Mouse (Mus musculus): ENCODE results near the gene Pwp1. TPM values are rescaled to one million over a fixed set of nuclear protein-coding genes. Genes with fewer than 3 reads are reported as not detected.
A peak's percentile ranks its signal among the peaks of the same experiment; 100 is the strongest.
"Not testable (repeated sequence)": the region's sequence is repeated elsewhere in the genome, so short reads cannot be mapped to it uniquely, and the experiment has no call there.

Pwp1 gene
- polyA plus RNA-seq (2015; fragmentation: Nextera tagmentation; extraction: Ambion mirVana): 64.4 and 67.5 TPM in 2 replicates

GRCm38 (mm10) chr10:85829085-85829853, at the start of gene Pwp1:
Gene Pwp1 (plus strand): TSS chr10:85829494.
- DNase-seq (ENCODE audit: low spot score): peak; percentile 73

DNA sequence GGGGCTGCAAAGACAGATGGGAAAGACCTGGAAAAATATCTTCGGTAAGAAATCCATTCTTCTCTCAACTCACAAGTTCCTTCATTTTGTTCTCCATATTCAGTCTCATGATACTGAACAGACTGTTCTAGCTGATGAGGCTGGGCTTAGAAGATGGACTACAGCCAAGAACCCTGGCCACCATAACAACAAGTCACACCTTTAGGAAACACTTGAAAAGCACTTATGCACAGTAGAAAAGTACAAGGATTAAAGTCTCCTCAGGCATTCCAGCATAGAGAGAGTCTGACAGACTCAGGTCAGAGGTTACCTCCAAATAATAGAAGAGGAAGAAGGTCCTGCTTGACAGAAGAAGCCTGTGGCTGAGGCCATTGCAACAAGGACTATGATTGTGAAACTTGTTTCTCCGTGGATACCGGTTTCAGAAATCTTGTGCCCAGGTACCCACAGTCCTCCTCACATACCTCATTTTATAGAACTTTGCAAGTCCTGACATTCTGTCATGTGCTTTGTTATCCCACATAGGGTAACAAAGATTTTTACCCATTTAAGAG, 7.1 kb upstream of the Pwp1 start:
- DNase-seq (ENCODE audit: low spot score): not testable (repeated sequence)

GRCm38 (mm10) chr10:85823752-85824151, 5.5 kb upstream of the Pwp1 start:
- DNase-seq (ENCODE audit: low spot score): not testable (repeated sequence)

DNA sequence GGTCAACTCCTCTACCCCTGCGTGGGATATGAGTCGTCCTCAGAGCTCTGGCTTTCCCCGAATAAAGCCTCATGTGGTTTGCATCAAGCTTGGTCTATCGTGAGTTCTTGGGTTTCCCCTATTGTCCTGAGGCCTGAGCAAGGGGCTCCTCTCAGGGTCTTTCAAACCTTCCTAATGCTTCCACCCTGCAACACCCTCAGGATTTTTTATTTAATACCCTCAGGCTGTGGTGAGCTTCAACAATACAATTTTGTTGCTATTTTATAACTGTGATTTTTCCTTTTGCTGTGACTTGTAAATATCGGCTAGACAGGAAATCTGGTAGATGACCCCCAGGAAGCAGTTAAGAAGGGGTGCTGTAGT, 591 bp upstream of the Pwp1 start:
- not testable (repeated sequence) for DNase-seq (ENCODE audit: low spot score)

- DNase-seq (ENCODE audit: low spot score): no peak
These were observed 17.0 kb downstream of the Pwp1 start for GRCm38 (mm10) chr10:85846105-85846862.

DNA sequence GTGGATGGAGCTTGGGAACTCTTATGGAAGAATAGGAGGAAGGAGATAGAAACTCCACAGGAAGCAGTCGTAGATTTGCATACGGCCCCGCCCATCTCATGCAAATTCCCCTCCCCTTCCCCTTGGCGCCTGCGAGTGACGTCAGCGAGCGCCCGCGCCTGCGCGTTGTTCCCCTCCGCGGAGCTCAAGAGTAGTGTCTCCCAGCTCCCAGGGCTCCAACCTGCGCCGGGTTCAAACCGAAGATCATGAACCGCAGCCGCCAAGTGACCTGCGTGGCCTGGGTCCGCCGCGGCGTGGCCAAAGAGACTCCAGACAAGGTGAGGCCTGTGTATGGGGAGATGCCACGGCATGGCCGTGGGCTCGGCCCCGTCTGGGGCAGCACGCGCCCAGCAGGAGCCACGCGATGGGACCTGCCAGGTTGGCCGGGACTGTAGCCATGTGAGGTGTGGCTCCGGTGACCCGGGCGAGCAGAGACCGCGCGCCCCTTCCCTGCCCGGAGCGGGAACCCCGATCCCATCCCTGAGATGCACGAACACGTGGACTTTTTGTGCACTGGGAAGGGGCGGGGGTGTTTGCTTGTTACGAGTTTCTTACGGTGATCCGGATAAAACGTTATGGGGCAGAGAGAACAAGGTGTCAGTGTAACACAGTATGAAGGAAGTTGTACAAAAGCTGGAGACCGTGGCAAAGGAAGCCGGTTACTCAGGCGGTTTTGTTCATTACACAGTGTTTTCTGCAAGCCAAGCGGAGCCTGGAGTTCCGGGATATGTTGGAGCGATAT, 42.6 kb downstream of the Pwp1 start:
- peak; percentile 89 for DNase-seq (ENCODE audit: low spot score)

- no peak for DNase-seq (ENCODE audit: low spot score)
These were observed 43.1 kb downstream of the Pwp1 start for GRCm38 (mm10) chr10:85872479-85872773.

GRCm38 (mm10) chr10:85873861-85874544, 44.7 kb downstream of the Pwp1 start:
- DNase-seq (ENCODE audit: low spot score): no peak

DNA sequence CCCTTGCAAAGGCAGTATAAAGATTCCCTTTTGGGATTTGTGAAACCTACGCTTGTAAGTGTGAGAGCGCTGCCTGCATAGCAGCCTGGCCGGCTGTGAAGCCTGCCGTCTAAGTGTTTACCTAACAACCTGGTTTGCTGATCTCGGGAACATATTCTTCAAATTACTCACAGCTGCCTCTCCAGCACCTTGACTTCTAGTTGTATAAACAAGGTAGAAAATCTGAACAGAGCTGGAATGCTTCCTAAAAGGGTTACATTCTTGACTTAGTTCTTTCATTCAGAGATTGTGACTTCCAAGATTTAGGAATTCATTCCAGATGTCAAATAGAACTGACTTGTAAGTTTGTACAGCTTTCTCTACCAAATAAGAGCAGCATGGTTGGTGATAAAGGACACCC, 46.5 kb downstream of the Pwp1 start:
- DNase-seq (ENCODE audit: low spot score): no peak

- DNase-seq (ENCODE audit: low spot score): no peak
These were observed 50.7 kb downstream of the Pwp1 start for GRCm38 (mm10) chr10:85879886-85880486.

- DNase-seq (ENCODE audit: low spot score): peak; percentile 98
These were observed 87.4 kb downstream of the Pwp1 start, which contains the start of gene Prdm4 for GRCm38 (mm10) chr10:85916498-85917309. Gene Prdm4 (minus strand): TSS chr10:85917142.

DNA sequence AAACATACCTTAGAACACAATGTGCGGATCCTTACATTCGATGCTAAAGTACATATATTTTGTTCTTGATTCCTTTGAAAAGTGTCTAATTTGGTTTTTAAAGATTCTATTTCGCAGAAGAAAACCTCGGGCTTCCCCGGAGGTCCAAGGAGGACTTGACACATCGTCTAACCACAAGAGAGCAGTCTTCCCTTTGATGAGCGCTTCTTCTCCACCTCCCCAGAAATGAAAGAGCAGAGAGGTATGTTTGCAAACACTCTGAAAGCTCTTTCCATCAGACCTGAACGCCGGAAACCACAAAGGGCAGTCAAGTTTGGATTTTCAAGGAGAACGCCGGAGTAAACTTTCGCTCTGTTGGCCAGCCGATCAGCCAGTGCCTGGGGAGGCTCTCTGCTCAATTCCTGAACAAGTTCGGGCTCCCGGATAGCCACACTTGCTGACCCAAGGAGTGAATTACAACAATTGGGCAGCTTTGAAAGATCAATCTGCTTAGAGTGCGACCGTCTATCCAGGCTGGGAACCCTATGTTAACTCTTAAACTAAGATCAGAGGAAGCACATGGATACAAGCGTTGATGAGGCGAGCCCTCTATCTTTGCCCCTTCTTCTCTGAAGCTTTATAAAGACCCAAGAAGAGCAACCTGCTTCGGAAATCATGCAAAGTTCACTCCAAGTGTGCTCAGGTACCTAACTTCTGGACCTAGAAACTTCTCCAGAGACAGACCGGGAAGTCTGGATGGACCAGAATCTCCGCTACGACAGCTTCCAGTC, 98.6 kb downstream of the Pwp1 start, which contains the start of gene Ascl4:
TSS of gene Ascl4 (plus strand) at position 6 of the 770 bp plus-strand sequence.
- DNase-seq (ENCODE audit: low spot score): peak; percentile 42

- DNase-seq (ENCODE audit: low spot score): peak; percentile 85
These were observed 99.4 kb downstream of the Pwp1 start for GRCm38 (mm10) chr10:85928499-85929207.

DNA sequence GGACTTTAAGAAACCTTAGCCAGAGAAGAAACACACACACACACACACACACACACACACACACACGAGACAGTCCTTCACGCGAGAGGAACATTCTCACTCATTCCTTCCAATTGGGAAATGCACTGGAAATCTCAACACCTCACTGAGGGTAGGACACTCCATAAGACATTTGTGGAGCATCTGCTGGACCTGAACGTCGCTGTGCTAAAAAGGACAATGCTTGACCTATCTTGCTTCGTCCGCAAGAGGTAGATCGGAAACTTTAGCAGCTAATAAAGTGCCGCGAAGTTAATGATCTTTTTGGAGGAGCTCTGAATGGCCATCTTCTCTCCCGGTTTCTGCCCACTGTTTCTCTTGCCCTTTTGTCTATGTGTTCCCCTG, 99.9 kb downstream of the Pwp1 start:
- DNase-seq (ENCODE audit: low spot score): no peak

DNA sequence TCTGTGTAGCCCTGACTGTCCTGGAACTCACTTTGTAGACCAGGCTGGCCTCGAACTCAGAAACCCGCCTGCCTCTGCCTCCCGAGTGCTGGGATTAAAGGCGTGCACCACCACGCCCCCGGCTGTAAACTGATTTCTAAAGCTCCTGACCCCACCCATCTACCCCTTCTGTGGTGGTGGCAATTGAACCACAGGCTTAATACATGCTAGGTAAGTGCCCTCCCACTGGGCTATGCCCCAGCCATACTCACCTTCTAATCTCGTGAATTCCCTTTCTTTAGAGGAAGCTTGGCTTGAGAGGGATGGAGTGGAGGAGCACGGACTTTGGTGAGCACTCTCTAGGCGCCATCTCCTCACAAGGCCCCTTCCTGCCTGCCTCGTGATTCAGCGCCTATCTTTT, 100.7 kb downstream of the Pwp1 start:
- DNase-seq (ENCODE audit: low spot score): no peak

DNA sequence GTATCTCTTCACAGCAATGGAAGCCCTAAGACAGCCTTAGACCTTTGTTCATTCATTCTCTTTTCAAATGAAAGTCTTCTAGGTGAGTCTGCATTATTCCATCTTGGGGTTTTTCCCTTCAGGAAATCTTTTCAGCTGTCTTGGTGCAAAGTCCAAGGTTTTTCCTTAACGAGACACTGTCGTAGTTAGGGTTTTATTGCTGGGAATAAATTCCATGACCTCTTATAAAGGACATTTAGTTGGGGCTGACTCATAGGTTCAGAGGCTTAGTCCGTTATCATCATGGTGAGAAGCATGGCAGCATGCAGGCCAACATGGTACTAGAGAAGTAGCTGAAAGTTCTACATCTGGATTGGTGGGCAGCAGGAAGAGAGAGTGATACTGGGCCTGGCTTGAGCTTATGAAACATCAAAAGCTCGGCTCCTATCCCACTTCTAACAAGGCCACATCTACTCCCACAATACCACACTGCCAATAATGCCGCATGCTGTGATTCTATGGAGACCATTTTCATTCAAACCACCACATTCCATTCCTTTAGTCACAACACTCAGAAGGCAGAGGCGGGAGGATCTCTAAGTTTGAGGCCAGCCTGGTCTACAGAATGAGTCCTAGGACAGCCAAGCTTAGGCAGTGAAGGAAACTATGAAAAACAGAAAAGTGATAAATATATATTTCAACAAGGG, 107.1 kb downstream of the Pwp1 start:
- DNase-seq (ENCODE audit: low spot score): no peak
